Mouse (Mus musculus) right cerebral cortex, postnatal 36 days (tissue): ENCODE results near the gene Nphp1.

Experiments used
- DNase-seq, 2 experiments: peaks; one replicate each; pipeline ENCODE4 v3.0.0; 2022; ENCODE audit warnings: low spot score in 2 of 2, mixed read lengths in 1 of 2

Nphp1 gene

DNA sequence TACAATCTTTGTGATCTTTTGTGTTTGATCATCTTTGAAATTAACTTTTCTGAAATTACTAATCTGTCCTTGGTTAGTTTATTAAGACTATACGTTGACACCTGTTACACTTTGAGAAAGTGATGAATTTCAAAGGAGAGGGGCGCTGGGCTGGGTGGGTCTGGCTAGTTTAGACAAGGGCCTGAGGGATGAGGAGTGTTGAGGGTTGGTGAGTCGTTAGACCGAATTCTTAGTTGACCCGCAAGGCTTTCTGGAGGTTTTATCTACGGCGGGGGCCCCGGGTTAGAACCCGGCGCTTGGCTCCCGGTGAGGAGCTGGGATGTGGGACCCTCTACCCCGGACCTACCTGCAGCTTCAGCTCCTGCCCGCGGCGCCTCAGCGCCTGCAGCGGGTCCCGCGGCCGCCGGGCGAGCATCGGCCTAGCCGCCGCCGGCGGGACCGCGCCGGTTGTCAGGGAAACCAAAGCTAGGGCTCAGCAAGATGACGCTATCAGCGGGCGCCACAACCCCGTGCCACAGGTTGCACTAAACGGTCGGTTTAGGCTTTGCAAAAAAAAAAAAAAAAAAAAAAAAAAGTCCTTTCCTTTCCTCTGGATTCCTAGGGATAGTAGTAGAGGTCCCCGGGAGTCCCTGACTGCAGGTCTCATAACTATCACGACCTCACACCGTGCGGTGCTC lies at the start of gene Nphp1:
TSS of gene Nphp1 (minus strand) at position 458 of the 677 bp plus-strand sequence.
- peak; percentile 74 to 84 for DNase-seq

DNA sequence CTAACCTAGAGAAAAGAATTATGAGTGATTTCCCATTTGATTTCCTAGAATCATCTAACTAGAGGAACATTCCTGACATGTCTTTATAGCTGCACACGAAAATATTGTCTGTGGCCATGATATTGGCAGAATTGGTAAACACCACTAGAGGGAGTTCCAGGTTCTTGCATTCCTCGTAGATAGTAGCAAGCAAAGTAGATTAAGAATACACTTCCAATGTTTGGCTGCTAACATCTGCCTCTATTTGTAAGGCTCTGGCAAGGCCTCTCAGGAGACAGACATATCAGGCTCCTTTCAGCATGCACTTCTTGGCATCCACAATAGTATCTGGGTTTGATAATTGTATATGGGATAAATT lies 44.1 kb upstream of the Nphp1 start:
- no peak for DNase-seq

DNA sequence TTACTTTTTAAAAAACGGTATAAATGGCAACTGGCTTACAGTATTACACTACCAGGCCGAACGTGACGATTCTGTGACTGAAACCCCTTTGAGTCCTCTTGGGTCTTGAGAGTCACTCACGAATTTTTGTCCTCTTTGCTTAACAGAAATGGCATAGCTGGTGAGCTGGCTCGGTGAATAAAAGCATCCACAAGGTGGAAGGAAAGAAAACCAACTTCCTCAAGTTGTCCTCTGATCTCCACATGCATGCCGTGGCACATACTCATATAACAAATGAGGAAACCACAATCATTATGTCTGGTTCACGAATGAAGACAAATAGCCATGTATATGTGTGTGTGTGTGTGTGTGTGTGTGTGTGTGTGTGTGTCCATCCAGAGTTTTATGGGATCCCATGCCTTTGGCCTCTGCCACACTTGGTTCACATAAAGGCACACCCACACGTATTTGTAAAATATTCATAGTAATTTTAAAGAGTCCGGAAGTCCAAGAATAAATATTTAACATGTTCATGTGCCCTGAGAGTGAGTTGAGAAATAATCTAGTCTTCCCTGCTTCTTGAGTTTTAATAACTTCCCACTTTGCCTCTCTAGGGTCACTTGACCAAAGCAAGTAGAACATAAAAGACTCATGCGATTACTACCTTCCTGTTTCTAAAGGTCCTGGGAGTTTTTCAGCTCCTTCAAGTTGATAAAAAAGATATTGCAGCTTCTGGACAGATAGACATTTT lies 43.6 kb upstream of the Nphp1 start:
- no peak for DNase-seq

DNA sequence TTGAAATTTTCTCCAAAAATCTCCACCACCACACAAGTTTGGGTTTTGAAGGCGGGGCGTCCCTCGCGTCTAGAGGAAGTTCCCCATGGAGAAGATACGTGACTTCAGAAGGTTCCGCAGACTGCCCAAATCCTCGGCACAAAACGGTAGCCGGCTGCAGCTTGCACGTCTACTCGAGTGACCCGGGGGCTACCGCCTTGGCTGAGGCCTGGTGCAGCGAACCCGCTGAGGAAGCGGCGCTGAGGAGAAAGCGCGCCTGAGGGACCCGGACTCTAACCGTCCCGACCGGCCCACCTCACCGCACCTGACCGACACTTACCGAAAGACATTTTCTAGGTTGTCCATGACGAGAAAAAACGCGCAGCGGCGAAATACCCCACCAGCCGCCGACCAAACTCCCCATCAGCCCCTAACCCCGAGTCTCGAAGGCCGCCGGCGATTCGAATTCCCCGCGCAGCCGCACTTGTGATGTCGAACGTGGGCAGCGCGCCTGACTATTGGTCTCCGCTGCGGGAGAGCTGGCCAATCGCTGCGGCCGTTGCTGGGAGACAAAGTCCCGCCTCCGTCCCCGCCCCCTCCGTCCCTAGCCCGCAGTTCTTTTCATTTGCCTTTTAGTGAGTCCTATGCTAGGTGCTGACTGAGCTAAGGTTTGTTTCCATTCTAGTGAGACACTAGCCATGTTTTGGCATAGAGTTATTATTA lies 42.9 kb upstream of the Nphp1 start, which contains the start of gene Bub1:
TSS of gene Bub1 (minus strand) at position 465 of the 702 bp plus-strand sequence.
- peak; percentile 88 to 90 for DNase-seq

DNA sequence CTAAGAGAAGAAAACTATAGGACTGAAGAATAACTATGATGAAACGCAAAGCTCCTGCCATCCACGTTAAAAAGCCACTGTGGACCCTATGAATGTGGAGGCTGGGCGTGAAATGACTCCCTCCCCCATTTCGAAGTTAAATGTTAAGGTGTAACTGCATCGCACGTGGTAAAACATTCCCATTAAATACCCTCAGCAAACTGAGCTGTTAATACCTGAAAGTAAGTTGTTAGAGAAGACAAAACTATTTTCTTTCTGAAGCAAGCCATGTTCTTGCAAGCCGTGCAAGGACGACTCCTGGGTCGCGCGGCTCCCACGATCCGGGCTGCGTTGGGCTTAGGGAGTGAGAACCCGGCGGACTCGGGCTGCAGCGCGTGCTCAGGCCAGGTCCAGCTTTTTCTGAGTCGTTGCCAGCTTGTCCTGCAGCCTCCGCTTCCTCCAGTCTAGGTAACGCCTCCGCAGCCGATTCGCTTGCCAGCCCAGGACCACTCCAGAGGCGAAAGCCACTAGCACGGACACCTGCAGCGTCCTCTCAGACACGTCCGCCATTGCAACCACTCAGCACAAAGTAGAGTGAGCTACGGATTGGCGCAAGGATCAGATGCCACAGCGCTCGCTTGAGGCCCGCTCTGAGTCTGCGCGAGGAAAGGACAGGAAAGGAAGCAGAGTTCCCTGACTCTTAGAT lies 3.4 kb upstream of the Nphp1 start, which contains the start of gene Mtln:
TSS of gene Mtln (minus strand) at position 570 of the 685 bp plus-strand sequence.
- peak; percentile 89 for DNase-seq

DNA sequence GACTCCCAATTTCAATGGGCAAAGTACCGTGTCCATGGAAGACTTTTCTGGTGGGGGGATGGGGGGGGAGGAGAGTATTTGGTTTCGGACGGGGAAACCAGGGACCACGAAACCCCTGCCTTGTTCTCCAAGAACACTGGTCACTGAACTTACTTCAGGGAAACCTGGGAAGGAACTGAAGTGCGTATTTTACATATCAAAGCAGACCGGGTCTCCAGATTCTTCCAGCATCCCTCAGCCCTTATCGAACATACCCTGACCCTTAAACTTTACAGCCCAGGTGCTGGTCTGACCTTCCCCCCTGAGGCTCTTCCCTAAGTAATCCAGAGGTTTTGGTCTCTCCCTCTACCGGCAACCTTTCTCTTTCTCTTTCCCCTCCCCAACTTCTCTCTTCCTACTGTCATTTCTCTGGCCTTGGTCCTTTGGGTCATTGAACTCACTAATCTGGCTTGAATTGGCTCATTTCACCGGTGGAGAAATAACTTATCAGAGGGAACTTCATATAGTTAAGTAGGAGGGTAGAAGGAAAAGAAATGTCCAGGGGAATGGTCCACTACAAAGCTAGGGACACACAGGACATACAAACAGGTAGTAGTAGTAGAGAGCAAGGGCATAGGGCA lies 1.1 kb upstream of the Nphp1 start:
- no peak for DNase-seq

DNA sequence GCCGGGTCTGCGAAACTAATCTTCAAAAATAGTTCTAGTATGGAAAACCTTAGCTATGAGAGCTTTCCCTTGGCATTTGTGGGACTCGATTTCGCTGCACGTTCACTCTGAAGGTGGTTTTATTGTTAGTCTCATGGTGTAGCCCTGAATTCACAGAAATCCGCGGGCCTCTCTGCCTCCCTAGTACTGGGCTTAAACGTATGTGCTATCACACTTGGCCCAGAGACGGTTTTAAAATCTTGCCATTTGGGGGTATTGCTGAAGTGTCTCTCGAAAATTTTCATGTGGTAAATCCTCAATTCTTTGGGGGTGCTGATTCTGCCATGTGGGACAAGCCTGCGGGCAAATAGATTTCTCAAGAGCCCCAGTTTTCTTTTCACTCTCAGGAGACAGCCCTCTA lies 441 bp upstream of the Nphp1 start:
- DNase-seq, result no peak

DNA sequence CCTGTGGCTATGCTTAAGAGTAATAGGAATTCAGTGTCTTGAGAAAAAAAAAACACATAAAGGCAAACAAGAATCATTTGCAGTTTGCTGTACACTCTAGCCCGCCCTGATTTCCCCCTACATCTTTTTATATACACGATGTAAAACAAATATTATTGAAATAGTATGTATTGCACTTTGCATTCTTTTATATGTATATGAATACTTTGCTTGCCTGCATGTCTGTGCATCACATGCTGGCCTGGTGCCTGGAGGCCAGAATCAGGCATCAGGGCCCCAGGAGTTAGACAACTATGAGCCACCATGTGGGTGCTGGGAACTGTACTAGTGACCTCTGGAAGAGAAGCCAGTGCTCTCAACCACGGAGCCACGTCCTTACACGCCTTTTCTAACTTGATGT lies 1.5 kb downstream of the Nphp1 start:
- no peak for DNase-seq

DNA sequence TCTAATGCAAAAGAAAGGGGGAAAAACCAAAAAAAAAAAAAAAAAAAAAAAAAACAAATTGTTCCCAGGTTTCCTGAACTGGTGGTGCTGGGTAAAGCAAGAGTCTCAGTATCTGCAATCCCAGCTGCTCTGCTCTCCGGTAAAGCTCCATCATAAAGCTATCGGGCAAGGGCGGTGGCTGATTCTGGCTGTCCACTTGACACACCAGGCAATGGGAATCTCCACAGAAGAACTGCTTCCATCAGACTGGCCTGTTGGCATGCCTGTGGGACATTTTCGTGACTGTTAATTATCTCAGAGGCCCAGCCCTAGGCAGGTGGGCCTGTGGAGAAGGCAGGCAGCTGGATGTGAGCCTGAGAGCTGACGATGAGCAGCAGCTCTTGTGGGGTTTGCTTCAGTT lies 10.2 kb downstream of the Nphp1 start:
- no peak for DNase-seq

DNA sequence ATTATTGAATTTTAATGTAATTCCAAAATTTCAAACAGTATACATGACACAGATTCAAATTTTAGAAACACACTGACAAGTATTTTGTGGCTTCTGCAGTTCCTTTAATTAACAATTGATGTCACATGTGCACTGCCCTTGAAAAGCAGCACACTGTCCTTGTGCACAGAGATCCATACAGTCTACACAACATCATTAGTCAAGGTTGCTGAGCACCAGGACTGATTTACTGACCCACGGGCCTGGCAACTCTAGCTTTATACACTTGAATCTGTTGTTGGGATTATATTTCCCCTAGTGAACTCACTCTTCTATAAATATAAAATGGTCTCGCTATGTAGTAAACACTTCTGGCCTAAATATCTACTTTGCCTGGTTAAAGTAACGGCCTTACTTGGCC lies 13.7 kb downstream of the Nphp1 start:
- no peak for DNase-seq

DNA sequence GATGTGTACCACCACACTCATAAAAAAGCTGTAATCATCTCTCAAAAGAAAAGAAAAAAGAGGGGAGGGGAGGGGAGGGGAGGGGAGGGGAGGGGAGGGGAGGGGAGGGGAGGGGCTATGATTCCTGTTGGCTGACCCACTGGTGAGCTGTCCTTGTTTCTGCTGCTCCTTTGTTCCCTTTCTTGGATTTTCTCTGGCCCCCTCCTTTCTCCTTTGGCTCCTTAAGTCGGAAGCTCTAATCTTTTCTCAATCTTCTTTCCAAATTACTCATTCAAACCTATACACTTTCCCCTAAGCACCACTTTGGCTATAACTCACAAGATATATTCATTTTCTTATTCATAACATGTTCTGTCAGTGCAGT lies 14.1 kb downstream of the Nphp1 start:
- DNase-seq, result no peak

DNA sequence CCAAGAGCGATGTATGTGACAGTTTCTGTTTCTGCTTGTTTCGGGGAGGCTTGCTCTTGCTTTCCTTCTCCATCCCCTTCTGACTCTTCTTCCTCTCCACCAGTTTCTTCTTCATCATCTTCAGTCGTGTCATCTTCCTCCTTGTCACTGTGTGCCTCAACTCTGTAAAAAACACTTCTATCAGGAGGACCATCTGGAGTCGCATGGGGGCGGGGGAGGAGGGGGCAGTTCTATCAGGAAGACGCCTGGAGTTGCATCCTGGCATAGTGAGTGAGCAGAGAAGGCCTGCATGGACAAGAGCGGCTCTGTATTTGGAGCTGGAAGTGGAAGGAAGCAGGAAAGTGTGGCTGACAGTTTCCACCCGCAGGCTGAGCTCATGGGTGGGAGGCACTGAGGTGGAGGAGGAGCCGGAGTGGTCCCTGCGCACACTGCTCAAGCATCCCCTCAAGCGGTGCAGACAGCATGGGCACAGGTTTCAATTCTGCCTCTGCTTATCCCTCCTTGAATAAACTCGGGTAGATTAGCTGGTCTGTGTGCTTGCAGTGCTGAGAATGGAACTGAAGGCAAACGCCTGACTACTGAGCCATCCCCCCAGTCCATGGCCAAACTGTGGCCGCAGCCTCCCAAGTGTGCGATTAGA lies 14.6 kb downstream of the Nphp1 start:
- no peak for DNase-seq

DNA sequence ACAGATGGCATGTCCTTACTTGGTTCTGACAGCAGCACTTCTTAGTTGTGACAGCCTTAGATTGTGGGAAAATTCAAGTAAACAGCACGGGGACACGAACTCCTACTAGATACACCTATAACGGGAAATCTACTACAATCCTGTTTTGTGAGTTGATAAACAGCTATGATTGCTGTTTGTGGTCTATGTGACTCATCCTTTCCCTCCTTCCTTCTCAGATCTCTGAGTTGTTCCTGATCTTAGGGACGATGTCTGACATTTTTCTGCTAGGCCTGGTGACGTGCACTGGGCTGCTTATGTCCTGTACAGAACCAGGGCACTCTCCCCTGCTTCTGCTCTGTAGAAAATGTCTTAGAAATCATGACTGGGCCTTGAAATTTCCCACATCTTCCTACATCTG lies 27.1 kb downstream of the Nphp1 start:
- no peak for DNase-seq

DNA sequence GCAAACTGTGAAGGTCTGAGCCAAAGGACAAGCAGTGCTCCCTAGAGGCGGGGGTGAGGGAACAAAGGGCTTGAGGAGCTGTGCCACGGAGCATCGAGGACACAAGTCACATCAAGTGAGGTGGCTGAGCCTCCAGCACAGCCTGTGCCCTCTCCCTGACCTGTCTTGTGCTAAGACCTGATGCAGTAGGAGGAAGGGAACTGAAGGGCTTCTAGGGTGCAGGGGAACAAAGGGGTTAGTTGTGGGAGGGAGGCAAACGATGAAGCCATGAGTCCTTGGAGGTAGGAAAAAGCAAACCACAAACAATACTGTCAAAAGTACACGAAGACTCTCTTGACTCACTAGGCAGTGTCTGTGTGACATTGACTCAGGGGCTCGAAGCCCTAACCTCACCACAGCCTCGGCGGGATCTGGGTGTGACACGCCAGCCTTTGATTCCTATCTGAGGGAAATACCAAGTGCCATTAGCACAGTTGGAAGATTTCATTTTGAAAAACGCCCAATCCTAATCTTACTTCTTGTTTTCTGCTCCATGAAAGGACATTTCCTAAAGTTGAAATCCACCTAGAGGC lies 28.2 kb downstream of the Nphp1 start:
- DNase-seq, result no peak

DNA sequence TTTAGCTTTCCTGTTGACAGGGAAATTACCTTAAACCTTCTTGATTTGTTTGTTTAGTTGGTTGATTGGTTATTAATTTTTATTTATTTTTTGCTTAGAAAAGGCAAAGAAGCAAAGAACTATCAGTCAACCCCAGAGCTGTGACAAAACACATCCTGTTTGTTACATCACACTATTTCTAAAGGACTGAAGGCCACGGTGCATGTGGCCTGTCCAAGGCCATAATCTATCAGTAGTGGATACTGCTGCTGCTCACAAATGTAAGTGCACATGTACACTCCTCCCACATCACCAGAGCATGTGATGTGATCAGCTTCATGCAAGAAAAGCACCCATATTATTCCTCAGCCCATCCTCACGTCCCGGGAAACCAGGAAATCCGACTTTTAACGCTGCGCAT lies 28.7 kb downstream of the Nphp1 start:
- DNase-seq, result no peak

DNA sequence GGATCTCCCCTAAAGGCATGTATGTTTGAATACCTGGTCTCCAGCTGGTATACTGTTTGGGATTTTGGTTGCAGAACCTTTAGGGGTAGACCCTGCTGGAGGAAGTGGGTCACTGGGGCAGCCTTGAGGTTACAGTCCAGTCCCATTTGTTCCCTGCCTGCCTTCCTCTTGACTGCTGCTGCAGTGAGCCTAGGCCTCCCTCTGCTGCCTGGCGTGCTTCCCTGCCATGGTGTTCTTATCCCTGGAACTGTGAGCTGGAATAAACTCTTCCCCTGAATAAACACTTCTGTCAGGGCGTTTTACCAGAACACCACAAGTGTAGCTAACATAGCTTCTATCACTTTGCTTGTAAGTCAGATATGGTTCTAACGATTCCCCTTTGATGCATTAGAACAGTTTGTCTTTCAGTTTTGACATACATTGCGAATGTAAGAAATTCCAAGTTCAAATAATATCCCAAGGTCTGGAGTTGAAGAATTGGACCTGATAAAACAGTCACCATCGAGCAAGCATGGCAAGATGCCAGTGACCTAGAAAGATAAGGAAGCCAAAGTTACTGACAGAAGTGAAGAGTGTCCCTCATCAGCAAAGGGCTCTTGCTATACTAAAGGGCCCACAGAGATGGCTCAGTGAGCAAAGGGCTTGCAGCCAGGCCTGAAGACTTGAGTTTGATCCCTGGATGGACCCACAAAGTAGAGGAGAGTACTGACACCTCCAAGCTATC lies 29.4 kb downstream of the Nphp1 start:
- no peak for DNase-seq

DNA sequence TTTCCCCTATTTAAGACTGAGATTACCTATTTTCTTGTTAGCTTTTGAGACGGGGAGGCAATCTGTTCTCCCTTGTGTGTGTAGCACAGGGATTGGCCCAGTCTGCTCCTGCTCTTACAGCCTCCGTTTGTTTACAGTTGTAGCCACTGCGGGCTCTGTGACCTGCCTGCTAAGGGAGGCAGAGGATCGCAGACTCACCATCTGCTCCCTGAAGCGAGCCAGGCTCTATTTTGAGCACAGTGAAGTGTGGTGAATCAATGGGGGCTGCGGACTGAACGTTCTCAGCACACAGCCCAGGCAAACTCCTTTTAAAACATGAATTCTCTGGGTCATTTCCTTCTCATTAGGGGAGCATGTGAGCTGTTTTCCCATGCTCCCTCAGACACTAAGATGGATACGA lies 31.5 kb downstream of the Nphp1 start:
- peak; percentile 43 to 50 for DNase-seq

DNA sequence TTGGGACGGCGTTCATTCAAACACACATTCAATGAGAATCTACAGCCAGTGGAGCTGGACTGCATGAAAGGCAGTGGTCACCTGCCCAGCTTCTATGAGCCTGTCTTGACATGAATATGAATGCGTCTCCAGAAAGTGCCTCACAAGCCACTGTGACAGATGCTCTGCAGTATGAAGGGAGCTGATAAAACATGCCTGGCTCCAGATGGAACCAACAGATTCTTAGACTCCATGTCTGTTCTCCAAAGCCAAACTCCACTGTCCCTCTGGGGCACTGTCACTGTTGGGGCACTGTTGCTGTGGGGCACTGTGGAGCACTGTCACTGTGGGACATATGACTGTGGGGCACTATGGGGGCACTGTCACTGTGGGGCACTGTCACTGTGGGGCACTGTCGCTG lies 34.6 kb downstream of the Nphp1 start:
- no peak for DNase-seq

DNA sequence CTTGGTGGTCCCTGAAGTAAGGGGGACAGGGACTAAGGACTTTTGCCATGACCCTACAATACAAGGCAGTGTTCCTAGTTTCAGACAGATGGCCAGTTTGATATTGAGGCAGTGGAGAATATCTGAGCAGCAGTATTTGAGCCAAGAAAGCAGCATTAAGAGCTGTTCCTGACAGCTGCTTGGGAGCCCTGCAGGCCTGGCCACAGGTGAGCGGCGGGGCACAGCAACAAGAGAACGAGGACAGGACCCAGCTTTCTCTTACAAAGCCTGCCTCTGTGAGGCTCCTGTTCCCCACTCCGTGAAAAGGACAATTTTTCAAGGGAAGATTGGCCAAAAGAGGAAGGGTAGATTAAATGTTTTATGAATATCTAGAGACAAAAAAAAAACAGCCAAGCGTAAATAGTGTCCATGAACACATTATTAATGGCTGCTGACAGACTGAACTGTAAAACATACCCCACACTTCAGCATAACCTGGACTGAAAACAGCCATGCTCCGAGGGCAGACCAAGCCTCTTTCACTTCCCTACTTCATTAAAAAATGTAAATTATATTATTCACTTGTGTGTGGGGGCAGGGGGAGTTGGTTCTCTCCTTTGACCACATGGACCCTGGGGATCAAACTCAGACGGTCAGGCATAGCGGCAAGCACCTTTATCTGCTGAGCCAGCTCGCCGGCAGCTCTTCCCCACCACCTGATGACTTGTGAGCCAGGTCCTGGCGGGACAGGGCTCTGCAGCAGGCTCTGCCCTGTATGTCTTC lies 36.7 kb downstream of the Nphp1 start:
- no peak for DNase-seq

DNA sequence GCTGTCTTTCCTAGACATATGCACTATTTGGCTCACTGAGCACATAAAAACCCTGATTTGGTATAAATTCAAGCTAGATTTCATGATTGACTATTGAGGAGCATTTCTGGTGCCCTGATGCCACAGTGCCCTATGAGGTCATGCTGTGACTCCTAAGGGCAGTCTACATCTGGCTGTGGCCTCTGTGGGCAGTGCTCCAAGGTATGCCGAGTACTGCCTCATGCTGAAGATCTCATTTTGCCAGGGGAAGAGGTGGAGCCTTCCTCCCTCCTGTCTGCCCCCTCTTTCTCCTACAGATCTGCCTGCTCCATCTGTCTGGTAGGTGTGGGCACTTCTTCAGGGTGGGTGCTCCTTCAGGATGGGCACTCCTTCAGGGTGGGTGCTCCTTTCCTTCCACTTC lies 39.3 kb downstream of the Nphp1 start:
- no peak for DNase-seq
